Mouse (Mus musculus) bone marrow macrophage, adult 2 months (primary cell): ENCODE results near the gene Tubgcp4. TPM values are rescaled to one million over a fixed set of nuclear protein-coding genes. Genes with fewer than 3 reads are reported as not detected.
"Not testable (repeated sequence)": the region's sequence is repeated elsewhere in the genome, so short reads cannot be mapped to it uniquely, and the experiment has no call there.

Source experiments
- H3K27ac ChIP-seq: 2 replicates; pipeline ENCODE4 v1.5.1; 2012; ENCODE audit warnings: low read depth, low read length; ENCODE audit not compliant: insufficient read depth
- H3K4me1 ChIP-seq: 2 replicates; pipeline ENCODE4 v1.6.1; 2012; ENCODE audit warnings: low read length; ENCODE audit not compliant: control insufficient read depth, insufficient read depth
- H3K4me3 ChIP-seq: 2 replicates; pipeline ENCODE4 v1.5.1; 2012; ENCODE audit warnings: mild to moderate bottlenecking, low read length, moderate library complexity; ENCODE audit not compliant: insufficient read depth
- CTCF ChIP-seq: IDR thresholded peaks from 2 replicates; pipeline ENCODE4 v1.5.1; 2012; ENCODE audit warnings: low read depth, mild to moderate bottlenecking, low read length, moderate library complexity
- POLR2A ChIP-seq: IDR thresholded peaks from 2 replicates; pipeline ENCODE4 v1.6.1; 2012; ENCODE audit warnings: mild to moderate bottlenecking, low read depth, low read length, borderline replicate concordance
- polyA plus RNA-seq: library from polyadenylated mRNA; stranded (reverse); fragments of >200 nt; gene quantifications from 2 replicates; pipeline ENCODE4 v1.2.4, GENCODE M21; 2012; ENCODE audit not compliant: missing spikeins, insufficient read depth, insufficient read length

Gene Tubgcp4
- polyA plus RNA-seq = 61.9 and 68.4 TPM in 2 replicates

DNA sequence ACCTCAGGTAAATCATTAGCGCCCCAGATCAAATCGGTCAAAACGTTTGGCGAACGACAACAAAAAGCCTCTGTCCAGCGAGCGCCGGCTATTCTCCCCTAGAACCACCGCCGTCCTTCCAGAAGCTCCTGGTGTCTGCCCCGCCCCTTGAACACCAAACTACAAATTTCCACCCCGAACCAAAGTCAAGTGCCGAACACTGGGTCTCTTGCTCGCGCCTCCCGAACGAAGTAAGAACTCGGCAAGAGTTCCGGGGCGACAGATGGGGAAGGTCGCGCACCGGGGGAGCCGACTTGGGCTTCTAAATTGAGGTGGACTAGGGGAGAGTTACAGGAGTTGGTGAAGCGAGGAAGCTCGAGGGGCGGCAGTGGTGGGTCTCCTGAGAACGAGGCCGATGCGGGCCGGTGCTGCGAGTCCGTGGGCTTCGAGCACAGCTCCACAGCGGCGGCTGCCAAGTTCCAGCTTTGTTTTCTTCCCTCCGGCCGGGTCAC, at the start of gene Tubgcp4:
Gene Tubgcp4, plus strand, starts transcription at position 174 of the 491 bp plus-strand sequence.
- Histone ChIP-seq H3K4me1 (peaks cover 13% of the 10 kb centered on the region), H3K4me3 (peak within 1 kb of the TSS; percentile 71), H3K27ac (peak within 1 kb of the TSS; percentile 80)
- TF ChIP-seq CTCF (no peak), POLR2A (no peak)

DNA sequence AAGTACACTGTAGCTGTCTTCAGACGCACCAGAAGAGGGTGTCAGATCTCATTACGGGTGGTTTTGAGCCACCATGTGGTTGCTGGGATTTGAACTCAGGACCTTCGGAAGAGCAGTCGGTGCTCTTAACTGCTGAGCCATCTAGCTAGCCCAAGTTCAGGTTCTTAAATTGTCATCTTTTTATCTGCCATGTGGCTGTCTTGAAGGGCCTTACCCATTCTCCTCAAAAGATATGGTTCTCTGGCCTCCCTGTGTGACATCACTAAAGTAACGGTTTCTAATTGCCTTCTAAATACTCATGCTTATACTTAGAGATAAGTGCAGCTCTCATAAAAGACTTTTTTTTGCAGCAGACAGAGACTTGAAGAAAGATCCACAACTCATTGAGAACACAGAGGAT, 44.2 kb upstream of the Tubgcp4 start:
- not testable (repeated sequence) for H3K27ac ChIP-seq, H3K4me3 ChIP-seq, H3K4me1 ChIP-seq

DNA sequence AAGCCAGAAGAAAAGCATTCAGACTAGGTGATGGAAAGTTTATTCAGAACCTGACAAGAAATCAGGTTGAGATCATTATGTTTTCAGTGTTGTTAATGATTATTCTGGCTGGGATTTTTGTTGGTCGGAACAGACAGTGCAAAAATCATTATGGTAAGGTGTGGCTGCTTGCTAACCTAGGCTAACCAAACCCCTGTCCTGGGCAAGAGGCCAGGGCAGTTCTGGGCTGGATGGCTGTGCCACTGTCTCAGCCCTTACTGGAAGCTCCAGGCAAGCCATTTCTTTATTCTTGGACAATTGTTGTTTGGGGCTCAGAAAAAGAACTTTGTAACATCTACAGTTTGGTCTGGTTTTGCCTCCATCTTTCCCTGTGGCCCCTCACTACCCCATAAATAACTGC, 42.9 kb upstream of the Tubgcp4 start:
- Histone ChIP-seq H3K27ac (no peak overlapping the region), H3K4me1 (peaks cover 6% of the 10 kb centered on the region), H3K4me3 (no peak overlapping the region)
- TF ChIP-seq POLR2A (no peak), CTCF (no peak)

DNA sequence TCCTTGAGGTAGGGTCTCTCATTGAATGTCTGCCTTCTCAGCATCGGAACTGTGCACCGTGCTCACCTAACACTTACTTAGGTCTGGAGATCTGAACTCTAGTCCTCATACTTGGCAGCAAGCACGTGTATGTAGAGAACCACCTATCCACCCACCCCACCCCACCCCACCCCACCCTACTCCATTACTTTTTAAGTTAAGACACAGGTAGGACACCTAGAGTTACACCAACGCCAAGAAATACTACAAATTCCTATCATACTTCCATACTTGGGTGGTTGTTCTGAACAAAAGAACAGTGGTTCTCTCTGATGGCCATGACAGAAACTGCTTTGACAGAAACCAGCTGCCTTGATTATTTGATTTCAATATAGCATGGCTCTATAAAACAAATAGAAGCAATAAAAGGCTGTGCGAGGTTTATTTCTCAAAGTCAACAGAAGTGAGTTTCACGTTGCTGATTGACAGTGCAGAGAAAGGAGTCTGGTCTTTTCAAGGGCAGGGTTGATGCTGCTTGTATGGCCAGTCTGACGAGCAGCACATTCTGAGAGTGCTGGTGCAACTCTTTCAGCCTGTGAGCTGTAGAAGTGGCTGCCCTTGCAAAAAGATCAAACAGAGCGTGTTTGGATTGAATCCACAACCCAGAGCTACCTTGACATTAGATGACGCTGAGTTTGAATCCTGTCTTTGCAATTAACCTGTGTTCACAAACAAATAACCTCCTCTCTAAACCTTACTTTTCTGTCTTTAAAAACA, 41.4 kb upstream of the Tubgcp4 start:
- no peak overlapping the region for H3K4me3 ChIP-seq
- TF ChIP-seq POLR2A = no peak
- no peak for TF ChIP-seq CTCF
- H3K27ac ChIP-seq = no peak overlapping the region
- H3K4me1 ChIP-seq = peaks cover 6% of the 10 kb centered on the region

DNA sequence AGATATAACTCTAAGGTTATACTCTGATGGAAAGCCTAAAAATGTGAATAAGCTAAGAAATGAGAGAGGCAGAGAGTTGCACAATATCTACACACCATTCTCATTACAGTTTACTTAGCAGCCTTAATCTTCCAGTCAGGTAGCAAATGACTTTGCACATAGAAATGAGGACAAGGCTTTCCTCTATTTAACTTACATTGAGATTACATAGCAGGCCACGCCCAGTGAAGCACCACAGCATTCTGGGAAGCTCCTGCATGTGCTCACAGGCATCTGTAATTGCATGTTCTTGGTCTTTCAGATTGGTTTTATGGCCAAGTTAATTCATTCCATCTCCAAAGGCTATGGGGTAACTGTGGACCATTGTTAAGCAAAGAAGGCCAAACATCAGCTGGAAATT, 37.6 kb upstream of the Tubgcp4 start:
- TF ChIP-seq POLR2A (no peak), CTCF (no peak)
- H3K27ac ChIP-seq = no peak overlapping the region
- H3K4me3 ChIP-seq = no peak overlapping the region
- H3K4me1 ChIP-seq = no peaks in the 10 kb centered on the region

DNA sequence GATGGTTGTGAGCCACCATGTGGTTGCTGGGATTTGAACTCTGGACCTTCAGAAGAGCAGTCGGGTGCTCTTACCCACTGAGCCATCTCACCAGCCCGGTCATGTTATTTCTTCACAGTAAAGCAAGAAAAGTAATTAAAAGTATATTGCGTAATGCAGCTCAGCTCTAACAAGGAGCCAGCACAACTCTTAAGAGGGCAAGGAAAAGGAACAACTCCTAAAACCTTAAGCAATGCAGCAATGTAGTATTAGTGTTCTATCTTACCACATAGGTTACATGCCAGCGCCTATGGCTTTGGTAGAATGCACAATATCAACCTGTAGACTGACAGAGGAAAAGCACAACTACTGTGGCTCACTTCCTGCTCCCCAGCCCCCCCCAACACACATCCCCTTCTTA, 33.1 kb upstream of the Tubgcp4 start:
- Histone ChIP-seq H3K27ac (no peak overlapping the region), H3K4me1 (peaks cover 6% of the 10 kb centered on the region)
- TF ChIP-seq POLR2A (no peak), CTCF (no peak)

DNA sequence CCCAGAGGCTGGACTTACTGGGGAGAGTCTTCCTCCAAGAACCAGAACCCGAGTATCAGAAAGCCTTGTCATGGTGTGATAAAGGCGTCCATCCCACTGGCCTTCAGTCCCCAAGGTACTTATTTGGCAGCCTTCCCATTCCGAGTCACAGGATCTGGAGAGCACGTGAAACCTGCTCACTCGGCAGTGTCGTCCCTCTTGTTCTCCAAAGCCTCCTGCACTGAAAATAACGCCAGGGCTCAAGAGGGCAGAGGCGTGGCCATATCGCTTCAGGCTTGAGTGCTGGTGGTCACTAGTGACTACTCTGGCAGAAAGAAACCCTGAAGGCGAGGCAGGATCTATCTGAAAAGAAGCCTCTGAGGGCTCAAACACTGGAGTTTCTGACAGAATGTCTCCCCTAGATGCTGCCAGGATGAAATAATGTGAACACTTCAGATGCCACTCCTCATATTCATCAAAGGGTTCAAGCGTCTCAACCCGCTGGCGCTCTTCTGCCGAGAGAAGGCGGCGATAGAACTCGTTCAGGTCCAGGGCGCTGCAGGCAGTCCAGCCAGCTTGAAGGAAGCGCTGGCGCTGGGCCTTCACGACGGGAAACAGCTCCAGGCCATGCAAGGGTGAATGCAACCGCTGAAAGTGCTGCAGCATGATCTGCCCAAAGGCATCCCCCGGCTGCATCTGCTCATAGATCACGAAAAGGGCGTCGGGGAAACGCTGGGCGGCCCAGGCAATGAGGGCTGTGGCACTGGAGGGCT, 31.0 kb upstream of the Tubgcp4 start:
- Histone ChIP-seq H3K4me3 (peak overlapping the region; percentile 95), H3K27ac (peak overlapping the region; percentile 87), H3K4me1 (peaks cover 15% of the 10 kb centered on the region)
- no peak for TF ChIP-seq POLR2A
- no peak for TF ChIP-seq CTCF

More for the DNA sequence above, 33.1 kb upstream of the Tubgcp4 start:
- H3K4me3 ChIP-seq = no peak overlapping the region

DNA sequence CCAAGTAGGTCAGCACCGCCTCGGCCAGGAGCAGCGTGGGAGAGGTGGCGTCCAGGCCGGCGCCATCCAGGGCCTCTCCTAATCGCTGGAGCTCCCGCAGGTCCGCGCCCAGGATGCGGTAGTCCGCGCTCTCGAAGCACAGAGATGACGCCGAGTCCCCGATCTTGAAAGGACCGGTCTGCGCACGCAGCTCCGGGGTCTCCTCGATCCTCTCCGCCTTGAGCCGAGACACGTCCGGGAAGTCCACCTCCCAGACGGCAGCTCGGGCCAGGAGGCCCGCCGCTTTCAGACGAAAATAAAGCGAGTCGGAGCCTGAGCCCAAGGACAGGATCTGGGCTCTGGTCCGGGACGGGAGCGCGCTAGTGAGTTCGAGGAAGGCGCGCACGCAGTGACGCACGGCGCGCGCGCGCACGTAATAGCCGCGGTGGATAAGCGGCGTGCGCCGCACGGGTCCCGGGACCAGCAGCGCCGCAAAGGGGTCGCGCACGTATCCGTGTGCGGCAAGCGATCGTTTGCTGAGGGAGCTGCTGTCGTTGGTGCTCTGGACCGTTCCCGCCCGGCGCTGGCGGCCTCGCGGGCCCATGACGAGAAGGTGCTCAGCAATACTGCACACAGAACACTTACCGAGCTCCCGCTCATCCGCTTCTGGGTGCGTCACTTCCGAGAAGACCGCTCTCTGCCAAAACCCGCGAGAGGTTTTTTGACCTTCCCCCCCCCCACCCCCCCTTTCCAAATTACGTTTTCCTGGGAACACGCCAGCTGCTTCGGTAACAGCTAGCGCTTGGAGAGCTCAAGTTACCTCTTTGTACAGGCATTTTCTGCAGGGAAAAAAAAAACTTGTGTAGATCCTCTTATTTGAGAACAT, 30.2 kb upstream of the Tubgcp4 start, which contains the start of the genes Adal and Lcmt2:
Gene Adal, plus strand, starts transcription at position 411 of the 865 bp plus-strand sequence.
Gene Lcmt2, minus strand, starts transcription at position 636 of the 865 bp plus-strand sequence.
- Histone ChIP-seq H3K4me1 (peaks cover 15% of the 10 kb centered on the region), H3K27ac (peak within 1 kb of the TSS; percentile 87), H3K4me3 (peak within 1 kb of the TSS; percentile 95)
- TF ChIP-seq POLR2A = no peak
- TF ChIP-seq CTCF = no peak

DNA sequence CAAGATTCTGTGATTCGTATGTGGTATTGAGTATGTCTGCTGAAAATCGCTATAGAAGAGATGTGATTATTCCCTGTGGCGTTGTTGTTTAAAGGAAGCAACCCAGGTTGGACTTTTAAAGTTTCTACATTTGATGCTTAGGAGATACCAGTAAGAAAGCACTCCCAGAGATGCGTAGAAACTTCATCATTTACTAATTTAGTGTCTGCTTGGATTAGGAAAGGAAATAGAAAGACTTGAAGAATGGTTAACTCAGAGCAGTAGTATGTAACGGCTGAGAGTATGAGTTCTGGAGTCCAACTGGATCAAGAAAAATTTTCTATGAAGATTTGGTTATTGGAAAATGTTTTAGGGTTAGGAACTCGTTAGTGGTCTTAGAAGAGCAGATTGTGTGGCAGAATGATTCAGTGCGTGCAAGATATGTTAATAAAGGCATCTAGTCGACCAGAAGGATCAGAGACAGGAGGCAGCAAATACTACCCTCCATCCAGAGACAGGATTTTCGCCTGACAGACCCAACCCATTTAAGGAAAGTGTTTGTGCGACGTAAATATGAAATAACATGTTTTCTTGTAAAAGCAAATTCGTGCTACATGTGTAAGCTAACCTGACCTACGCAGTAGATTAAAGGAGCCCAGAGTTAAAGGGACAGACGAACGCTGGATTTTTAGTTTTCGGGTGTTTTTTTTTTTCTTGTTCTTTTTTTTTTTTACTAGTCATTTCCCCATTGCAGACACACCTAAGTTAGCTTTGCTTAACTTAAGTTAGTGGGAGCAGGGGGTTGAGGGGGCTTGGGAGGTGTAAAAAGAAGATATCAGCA, 29.0 kb upstream of the Tubgcp4 start:
- peaks cover 15% of the 10 kb centered on the region for H3K4me1 ChIP-seq
- peak overlapping the region; percentile 95; the same call in 1 of the 2 replicates for H3K4me3 ChIP-seq
- TF ChIP-seq POLR2A (no peak), CTCF (no peak)
- H3K27ac ChIP-seq = peak overlapping the region; percentile 87; the same call in 1 of the 2 replicates
